Mouse (Mus musculus) spleen, postnatal 10 days (tissue): ENCODE data around the gene Cpeb1.

ENCODE experiments used
- DNase-seq, 2 experiments: peaks; one replicate each; pipeline ENCODE4 v3.0.0; 2021 to 2022; ENCODE audit warnings: low spot score in 2 of 2

Gene Cpeb1

GRCm38 (mm10) chr7:81327661-81328060, 127.6 kb downstream of the Cpeb1 start:
- no peak for DNase-seq

- no peak for DNase-seq
These were observed 128.4 kb downstream of the Cpeb1 start for GRCm38 (mm10) chr7:81326859-81327258.

DNA sequence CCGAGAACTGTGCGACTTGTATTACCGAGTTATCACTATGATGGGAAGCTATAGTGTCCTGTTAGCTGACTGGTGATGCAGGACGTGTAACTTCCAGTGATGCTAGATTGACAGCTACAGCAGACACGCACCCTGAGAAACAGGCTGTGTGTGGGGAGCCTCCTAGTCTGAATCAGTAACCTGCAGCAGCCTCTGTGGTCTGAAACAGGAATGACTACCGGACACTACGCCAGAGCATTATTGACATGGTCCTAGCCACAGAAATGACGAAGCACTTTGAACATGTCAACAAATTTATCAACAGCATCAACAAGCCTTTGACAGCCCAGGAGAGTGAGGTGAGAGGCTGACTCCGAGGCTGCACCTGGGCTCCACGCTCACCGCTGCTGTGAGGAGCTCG, 129.2 kb downstream of the Cpeb1 start:
- DNase-seq, result no peak

DNA sequence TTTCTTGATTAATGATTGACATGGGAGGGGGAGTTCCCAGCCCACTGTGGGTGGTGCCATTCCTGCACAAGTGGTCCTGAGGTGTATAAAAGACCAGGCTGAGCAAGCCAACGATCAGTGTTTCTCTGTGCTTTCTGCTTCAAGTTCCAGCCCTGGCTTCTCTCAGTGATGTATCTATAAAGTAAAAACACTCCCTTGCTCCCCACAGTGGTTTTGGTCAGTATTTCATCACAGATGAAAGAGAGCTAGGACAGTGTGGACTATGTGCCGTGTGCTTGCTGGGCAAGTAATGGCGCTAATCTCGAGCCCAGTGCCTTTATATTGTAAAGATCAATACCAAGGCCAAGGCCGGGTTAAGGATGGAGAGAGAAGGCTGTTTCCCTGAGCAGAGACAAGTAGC, 133.5 kb downstream of the Cpeb1 start:
- DNase-seq, result no peak

GRCm38 (mm10) chr7:81319749-81320148, 135.5 kb downstream of the Cpeb1 start:
- DNase-seq, result no peak

- no peak for DNase-seq
These were observed 139.7 kb downstream of the Cpeb1 start for GRCm38 (mm10) chr7:81315583-81315982.

GRCm38 (mm10) chr7:81311581-81311980, 143.7 kb downstream of the Cpeb1 start:
- DNase-seq, result no peak

DNA sequence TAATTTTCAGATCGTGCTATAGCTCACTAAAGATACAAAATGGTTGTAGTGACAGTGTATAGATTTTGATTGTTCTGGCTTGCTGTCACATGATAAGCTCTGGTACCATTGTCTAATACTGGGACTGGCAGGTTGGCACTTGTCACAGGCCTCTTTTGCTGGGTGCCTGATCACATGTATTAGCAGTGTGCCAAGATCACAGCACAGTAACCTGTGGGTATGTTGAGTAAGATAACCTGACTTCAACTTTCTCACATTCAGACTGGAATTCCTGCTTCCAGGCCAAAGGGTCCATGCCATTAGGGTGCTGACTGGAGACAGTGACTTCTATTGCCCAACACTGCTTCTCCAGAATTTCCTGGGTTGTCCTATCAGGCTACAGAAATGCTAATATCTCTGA, 144.1 kb downstream of the Cpeb1 start:
- DNase-seq, result no peak

DNA sequence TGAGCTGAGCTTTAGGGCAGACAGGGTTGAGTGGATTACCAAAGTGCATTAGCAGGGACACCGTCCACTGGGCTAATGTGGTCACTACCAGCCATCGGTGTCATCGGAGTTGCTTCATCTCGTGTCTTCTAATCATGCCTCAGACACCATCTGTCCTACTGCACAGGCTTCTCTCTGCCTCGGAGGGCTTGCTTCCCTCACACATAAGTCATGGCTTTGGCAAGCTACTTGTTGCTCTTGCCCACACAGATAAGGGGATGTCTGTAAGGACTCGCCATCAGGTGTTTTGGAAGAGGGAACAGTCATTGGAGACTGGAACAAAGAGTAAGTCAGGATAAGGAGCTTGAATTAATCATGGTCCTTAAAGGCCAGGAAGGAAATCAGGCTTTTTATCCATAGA, 146.0 kb downstream of the Cpeb1 start:
- no peak for DNase-seq

DNA sequence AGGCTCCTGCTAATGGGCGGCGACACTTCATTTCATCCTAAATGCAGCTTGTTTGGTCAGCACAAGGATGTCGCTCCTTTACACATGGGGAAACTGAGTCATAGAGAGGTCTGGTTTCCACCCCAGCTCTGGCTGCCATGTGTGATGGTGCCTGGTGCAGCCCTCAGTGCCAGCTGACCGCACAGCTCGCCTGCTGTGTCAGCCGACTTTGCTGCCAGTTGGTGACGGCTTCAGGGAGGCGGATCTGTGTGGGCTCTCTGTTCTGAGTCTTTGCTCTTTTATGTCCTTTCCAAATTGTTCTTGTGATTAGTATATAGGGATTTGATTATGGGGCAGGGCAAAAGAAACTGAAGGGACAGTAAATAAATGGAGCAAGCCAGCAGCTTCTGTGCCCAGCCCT, 147.5 kb downstream of the Cpeb1 start:
- DNase-seq, result no peak

- no peak for DNase-seq
These were observed 150.6 kb downstream of the Cpeb1 start for GRCm38 (mm10) chr7:81304675-81305074.

DNA sequence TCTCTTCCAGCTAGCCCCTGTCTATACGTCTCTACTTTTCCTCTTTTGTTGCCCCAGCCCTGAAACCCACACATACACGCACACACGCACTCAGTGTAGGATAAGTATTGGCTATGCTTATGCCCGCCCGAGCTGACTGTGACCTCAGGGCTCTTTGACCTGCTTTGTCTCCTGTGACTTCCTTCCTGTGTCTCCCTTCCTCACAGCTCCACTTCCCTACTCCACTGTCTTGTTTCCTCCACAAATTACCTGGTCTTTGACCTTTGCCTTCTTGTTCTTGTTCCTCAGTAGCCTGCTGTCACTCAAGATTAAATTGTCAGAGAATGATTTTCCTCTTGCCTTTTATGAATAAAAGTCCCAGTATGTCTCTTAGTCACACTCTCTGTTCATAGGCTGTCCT, 151.2 kb downstream of the Cpeb1 start:
- no peak for DNase-seq

DNA sequence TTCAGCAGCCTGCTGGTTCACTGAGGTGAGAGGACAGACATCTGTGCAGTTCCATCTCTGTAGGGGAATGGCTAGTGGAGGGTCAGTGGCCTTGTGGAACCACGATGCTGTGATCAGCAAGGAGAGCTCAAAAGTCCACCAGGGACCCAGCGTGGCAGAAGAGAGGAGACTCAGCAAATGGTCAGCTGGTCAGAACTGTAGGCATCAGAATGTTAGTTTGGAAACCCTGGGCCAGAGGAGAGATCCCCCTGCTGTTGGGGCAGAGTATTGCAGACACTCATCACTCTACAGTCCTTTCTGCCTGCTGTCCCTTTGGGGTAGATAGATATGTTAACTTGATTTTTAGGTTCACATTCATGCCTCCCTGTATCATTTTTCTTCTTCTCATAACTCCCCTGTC, 151.6 kb downstream of the Cpeb1 start:
- DNase-seq, result peak; percentile 14 to 50

GRCm38 (mm10) chr7:81301323-81301722, 153.9 kb downstream of the Cpeb1 start:
- no peak for DNase-seq

- DNase-seq, result no peak
These were observed 157.1 kb downstream of the Cpeb1 start for GRCm38 (mm10) chr7:81298206-81298605.
